Mouse (Mus musculus) liver (tissue): Measurements from ENCODE around the gene Prkrip1.
A peak's percentile ranks its signal among the peaks of the same experiment; 100 is the strongest.

Experiments used
- DNase-seq: peaks from one replicate; pipeline ENCODE4 v3.0.0-alpha.2; 2020; ENCODE audit warnings: mixed read lengths

Gene Prkrip1

DNA sequence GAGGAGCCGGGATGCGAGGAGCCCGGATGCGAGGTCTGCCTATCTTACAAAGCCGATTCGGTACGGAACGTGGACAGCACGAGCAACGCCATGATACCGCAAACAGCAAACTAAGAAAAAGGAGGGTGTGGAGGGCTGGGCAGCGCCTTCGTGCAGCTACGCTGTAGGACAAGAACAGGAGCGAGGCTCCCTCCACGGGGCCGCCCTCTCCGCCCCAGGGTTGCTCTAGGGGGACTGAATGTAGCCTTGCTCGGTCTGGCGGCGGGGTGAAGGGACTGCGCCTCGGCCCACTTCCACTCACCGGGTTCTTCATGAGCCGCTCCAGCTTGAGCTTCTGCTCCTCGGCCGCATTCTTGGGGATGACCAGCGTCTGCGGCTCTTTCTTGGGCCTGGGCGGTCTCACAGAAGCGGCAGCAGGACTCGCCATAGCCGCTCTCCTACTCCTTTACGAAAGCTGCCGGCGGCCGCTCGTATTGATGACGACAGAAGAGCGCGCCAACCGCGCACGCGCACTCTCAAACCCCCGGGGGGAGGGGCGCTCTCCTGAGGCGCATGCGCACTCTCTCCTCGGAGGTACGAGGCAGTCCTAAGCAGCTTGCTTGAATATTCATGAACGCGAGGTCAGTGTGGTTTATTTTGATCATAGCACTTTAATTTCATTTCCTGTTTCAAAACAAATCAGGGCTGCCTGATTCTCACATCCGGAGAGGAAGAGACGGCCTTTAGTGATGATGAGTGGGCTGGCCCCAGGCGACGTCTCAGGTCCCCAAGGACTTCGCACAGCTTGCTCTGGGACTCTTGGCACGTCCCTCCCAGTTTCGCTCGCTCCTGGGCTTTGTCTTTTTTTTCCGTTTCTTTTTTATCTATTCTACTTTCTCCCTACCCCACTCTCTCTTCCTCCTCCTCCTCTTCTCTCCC is at the start of gene Prkrip1:
Gene Prkrip1 (minus strand): TSS at position 490 of the 918 bp plus-strand sequence.
- peak; percentile 97 for DNase-seq

DNA sequence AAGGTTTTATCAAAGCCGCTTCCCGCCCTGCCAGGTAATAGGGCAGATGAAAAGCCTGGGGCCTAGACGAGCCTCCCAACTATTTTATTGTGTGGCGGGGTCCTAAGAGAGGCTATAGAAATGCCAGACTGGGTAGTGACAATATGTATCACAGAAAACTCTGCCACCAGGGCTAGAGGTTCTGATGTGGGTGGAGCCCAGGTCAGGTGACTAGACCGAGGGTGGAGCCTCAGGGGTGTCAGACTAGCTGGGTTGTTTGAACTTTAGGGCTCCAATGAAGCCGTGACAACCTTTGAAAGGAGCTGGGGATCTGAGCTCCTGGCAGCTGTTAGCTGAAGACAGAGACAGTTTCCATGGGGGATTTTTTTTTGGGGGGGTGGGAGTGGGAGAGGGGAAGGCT is 49.7 kb upstream of the Prkrip1 start:
- no peak for DNase-seq

DNA sequence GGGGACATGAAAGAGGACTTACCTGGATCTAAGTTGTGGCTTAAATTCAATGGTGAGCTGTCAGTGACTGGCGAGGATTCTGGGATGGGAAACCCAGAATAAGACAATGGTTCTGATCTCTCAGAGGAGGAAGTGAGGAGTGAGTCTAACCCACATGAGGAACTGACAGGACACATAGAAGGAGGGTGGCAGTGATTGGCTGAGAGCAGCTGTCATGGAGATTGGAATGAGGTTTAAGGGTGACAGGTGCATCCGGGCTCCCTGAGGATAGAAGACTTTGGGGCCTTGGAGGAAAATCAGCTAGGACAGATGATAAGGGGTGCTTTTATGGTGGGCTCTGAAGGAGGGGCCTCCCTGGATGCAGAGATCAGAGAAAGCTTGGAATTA is 47.7 kb upstream of the Prkrip1 start, which contains the start of gene Sh2b2:
Gene Sh2b2 (minus strand): TSS at position 105 of the 387 bp plus-strand sequence.
- no peak for DNase-seq

DNA sequence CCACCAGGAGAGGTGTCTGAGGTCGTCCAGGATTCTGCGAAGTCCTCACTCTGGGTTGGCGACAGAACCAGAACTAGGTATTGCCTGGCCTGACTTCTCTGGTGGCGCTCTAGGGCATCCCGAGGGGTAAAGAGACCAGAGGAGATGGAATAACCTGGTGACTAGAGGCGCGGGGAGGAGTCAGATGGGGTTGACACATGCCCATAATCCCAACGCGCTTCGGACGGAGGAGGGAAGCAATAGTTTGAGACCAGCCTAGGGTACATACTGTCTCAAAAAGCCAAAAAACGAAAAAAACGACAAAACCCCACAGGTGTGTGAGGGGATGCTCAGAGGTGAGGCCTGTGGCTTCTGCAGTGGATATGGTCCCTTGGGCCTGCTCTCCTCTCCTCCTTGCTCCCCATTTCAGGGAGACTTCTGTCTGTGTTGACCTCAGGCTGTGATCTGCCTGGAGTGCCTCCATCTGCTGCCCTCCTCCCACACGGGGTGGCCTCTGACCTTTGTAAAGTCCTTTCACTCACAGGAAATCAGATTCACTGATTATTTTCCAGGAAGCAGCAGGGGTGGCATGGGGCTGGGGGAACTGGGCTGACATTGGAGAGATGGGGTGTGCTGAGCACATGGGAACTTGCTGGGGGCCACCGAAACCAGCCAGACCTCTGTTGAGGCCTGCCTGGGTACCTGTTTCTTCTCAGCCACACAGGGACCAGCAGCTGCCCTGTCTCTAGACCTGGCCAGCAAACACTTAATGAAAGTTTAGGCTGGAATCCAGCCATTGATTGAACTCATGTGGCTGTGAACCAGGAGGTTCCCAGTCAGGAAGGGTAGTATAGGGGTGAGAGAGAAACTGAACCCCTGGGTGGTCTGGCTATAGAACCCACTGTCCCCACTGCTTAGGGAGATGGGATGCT is 47.0 kb upstream of the Prkrip1 start:
- DNase-seq = no peak

DNA sequence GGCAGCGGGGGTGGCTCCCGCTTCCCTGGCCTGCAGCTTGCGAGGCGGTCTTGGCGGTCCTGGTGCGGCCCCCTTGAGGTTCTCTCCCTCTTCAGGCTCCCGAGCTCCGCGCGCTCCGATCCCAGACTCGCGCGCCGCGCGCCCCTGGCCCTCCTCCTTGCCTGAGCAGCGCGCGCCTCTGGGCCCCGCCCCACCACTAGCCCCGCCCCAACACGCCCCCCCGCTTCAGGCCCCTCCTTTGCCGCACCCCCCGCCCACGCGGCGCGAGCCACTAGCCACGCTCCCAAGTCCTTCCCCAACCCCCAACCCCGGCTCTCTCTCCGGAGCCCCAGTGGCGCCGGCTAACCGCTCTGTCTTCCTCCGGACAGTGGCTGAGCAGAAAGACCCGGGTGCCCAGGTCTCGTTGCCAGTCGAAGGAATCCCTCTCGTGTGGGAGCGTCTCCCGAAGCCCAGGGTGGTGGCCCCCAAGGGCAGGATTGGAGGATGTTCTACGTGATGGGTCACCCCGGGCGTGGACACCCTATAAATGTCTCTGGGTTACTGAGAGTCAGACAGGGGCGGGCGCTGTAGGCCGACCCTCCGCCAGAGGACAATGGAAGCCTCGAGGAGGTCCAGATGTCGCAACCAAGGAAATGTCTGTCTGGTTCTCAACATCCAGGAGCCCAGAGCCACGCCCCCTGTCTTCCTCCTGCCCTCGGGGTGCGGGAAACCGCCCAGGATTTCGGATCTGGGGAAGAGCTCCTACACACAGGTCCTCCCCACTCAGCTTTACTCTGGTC is 46.2 kb upstream of the Prkrip1 start:
- DNase-seq = peak; percentile 81

DNA sequence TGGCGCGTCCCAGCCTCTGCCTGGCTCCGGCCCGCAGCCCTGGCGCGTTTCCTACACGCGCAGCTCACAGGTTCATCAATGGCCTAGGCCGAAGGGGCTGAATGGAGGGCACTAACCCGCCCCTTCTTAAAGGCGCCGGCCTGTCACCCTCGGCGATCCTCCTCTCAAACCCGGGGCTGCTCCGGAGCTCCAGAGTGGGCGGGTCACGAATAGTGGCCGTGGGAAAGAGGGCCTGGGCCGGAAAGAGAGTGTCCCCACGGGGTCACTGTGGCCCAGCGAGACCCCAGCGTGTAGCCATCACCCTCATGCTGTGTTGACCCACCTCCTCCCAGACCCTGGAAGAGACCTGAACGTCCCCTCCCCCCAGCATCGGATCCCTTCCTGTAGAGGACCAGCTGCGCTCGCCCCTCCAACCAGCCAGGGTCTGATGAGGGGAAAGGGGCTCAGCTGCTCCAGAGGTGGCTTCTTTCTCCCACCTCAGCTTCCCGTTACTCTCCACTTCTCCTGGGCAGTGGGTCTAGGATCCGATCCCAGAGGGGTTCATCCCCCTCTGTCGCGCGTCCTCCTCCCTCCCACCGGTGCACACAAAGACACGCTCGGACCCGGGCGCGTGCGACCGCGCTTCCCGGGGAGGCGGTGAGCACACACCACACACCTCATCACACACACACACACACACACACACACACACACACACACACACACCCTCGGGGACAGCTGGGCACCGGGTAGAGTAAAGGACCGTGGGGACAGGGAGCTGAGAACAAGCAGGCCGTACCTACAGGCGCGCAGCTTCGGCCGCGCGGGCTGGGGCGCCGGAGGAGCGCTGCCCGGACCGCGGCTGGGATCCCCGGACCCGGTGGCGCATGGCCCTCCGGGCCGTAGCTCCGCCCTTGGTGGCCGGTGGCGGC is 45.3 kb upstream of the Prkrip1 start:
- no peak for DNase-seq

DNA sequence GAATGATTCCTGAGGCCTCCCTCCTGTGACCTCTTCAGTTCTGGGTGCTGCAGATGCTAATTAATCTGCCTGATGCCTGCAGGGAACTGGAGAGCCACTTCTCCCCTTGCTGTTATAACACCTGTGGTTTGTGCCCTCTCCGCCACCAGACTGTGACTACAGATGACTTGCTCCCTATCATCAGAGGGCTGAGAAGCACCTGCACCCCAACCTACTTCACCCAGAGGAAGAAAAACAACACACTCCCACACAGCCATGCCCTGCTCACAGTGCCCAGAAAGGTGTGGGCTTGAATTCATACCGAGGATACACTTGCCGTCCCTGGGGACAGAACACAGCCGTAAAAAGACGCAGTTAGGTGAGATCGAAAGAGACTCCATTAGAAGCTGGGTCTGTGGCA is 42.4 kb upstream of the Prkrip1 start:
- DNase-seq = no peak

DNA sequence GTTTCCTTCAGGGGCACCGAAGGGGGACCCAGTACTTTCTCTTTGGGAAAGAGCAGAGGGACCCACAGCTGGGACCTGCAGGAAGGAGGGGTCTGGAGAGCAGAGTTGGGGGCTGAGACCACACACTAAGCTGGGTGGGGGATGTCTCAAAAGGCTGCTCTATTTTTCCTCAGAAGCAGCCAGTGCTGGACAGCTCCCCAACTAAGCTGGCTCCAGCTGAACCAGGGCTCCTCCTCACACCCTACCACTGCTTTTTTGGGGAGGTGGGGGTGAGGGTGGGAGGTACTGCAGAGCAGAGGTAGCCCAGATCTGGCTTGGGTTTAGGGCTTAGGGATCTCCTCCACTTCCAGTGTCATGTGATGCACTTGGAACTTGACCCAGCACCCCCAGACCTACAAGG is 41.6 kb upstream of the Prkrip1 start:
- DNase-seq = no peak

DNA sequence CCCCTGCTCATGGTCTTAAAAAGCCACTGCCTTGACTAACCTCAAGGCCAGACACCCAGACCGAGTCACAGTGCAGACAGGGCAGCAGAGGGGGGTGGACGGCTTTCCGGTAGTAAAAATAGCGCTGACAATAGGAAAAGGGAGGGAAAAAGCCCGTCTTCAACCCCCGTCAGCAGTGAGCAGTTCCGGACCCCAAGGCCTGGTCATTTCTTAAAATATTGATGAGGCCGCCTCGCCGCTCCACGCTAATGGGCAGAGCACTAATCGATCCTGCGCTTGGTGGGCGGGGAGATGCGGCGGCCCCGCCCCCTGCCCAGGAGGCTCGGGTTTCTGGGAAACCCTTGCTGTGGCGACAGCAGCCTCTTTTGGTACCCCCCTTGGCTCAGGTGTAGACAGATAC is 38.8 kb upstream of the Prkrip1 start:
- no peak for DNase-seq

DNA sequence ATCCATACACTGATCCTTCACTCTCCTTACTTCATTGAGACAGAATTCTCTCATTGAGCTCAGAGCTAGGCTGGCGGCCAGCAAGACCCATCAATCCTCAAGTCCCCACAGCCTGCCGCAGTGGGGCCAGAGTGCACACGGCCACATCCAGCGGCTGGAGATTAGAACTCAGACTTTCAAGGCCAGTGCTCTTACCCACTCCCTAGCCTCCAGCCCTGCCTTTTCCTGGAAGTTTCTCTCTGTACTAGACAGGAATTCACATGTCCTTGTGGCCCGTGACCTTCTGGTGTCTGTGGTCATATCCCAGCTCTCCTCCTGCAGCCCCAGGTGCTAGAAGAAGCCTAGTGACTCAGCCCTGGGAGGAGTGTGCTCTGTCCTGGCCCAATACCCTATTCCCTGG is 37.8 kb upstream of the Prkrip1 start:
- DNase-seq = no peak

DNA sequence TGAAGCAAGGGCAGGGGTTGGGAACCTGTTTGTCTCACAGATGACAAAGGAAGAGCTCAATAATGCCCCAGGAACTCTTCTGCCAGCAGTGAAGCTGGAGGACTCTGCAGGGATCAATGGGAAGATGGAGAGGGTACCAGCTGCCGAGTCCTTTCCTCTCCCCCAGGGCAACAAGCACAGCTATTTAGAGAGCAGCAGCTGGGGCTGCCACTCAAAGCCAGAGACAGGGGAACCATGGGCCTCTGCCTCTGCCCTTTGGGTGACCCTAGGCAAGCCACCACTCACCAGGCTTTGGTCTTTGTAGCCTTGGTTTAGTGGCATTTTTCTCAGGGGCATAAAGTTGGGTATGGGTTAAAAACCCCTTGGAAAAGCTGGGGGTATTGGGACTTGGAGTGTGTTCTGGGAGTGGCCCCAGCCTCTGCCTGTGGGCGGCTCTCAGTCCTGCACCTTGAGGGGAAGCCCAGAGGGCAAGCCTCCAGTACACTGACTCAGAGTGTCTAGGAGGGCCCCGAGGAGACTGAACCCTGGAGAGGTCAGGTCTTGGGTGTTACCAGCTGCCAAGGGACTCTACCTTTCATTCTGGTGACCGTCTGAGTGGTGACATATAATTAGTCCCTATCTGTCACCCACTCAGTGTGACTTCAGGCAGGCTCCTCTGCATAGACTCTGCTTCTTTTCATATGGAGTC is 31.7 kb upstream of the Prkrip1 start:
- DNase-seq = no peak

DNA sequence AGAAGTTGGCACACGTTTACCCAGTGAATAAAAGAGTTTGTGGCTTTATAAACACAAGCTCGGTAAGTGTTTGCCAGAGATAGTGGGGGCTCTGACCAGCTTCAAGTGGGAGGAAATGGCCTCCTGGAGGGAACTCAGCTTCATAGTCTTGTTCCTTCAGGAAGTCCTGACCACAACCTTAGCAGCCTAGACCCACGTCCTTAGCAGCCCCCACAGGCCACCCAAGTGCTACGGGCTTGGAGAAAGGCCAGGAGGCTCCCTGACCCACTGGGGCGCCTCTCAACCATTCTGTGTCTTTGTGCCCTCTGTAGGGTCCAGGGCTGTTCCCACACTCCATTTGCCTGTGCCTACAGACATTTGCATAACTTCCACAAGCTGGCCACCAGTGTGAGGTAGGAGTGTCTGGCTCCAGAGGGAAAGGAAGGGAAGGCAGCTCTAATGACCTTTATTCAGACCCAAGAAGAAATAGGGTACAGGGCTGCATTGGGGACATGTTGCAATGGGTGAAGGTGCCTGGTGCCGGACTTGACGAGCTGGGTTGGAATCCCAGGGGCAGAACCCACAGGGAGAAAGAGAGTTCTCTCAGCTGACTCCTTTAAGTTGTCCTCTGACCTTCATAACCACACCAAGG is 27.6 kb upstream of the Prkrip1 start:
- no peak for DNase-seq

DNA sequence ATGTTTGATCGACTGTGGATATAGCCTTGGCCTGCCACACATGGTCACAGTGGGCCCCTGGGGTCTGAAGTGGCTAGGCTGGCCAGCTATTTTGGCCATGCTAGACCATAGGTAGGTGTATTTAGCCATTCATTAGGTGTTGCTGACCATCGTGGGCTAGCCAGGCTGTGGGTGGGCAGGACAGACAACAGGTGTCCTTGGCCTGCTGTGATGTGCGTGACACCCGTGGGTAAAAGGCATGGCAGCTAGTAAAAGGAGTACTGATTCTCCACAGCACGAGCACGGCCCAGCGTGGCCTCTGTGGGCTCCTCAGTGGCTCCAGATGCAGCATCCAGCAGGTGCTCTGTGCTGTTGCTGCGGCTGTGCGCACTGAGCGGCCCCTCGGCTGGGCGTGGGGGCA is 19.8 kb upstream of the Prkrip1 start:
- no peak for DNase-seq

DNA sequence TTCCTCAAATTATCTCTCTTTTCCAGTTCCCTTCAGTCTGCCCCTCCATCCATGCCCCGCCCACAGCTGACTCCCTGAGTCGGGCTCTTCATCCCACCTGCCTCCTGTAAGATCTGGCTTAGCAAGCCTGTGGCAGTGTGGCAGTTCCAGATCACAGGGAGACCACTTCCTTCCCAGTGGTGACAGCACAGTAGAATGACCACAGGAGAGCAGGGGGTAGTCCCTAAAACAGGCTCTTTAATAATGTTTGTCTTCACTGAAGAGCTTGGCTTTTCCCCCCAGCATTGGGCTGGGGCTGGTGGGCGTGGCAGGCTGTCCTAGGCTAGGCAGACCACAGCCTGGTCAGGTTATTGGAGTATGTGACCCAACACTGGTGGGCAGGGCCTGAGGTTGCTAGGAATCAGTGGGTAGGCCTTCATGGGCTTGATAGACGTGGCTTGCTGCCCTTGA is 19.2 kb upstream of the Prkrip1 start:
- DNase-seq = no peak

DNA sequence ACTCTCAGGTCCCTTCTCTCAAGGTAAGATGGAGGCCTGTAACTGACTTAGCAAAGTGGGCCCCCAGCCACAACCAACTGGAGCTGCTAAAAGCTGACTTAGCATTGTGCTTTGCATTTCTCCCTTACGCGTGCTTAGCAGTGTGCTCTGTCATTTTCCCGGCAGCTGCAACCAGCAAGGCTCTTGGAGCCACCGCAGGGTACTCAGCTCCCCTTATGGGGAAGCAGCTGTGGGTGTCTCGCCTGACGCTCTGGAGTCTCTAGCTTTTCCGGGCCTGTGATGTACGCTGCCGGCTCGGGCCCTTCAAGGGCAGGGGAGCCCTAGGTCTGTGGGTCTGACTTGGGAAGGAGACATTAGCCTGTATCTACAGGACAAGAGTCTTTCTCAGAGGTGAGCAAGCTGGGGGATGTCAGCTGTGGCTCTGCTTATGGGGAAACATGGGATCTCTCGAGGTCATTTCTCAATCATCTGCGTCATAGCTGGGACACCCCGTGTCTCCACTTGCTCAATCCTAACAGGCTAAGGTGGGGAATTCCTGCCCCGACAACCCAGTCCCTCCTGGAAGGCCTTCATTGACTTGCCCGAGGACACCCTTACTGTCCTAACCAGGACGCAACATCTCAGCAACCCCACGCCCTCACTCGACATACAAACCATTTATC is 18.4 kb upstream of the Prkrip1 start:
- no peak for DNase-seq

DNA sequence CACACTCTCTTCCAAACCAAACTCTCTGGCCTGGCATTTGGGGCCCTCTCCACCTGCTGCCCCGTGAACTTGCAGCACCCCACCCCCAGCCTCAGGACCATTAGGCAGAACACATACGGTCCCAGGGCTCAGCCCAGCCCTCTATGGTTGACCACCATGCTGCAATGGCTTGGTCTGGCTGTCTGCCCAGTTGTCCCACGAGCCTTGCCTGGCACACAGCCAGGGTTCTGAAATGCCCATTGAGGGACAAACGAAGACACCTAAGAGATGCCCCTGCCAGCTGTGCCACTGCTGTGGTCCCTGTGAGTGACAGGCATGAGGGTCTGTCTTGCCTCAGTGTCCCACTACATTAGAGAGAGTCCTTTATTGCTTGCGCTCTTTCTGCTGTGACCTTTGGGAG is 17.2 kb upstream of the Prkrip1 start:
- no peak for DNase-seq

DNA sequence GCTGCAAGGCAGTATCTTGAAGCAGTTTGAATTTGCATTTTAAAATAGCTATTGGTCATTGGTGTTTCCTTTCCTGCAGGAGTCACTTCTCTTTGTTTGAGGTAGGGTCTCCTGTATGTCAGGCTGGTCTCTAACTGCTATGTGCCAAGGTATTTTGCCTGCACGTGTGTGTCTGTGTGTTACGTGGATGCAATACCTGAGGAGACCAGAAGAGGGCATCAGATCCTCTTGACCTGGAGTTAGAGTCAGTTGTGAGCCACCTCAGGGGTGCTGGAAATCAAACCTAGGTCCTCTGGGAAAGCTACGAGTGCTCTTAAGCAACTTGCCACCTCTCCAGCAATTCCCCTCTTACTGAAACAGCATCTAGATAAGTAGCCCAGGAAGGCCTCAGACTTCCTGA is 16.4 kb upstream of the Prkrip1 start:
- no peak for DNase-seq

DNA sequence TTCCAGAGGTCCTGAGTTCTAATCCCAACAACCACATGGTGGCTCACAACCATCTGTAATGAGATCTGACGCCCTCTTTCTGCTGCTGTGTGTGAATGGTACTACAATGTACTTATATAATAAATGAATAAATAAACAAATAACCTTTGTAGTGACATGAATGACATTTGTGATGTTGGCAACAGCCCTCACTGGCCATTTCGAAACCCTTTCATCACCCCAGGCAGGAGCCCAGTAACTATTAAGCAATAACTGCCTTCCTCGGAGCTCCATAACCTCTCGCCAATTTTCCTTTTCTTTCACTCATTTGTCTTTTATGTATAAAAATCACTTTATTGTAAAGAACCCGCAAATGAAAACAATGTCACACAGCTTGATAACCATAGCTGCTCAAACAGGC is 15.0 kb upstream of the Prkrip1 start:
- no peak for DNase-seq

DNA sequence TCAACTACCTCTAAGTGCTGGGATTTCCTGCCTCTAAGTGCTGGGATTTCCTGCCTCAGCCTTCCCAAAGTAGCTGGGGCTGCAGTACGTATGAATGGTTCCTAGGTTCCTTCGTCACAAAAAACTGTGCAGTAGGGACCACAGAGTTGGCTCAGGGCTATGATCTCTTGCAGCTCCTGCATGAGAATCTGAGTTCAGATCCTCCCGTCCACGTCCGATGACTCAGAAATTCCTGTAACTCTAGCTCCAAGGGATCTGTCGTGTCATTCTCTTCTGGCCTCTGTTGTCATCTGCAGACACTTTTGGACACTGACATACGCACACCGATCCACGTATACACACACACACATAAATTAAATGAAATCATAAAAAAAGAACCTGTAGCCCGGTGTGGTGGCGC is 14.0 kb upstream of the Prkrip1 start:
- no peak for DNase-seq
